Mouse (Mus musculus): ENCODE measurements around the gene Fpgs. TPM values are rescaled to one million over a fixed set of nuclear protein-coding genes. Genes with fewer than 3 reads are reported as not detected.

Fpgs gene
- polyA plus RNA-seq (2016; fragmentation: Nextera tagmentation; extraction: Ambion mirVana), result 25.9 and 29.5 TPM in 2 replicates

- no peak for DNase-seq (ENCODE audit: low spot score)
- H3K27ac ChIP-seq, result no peak within 1 kb of the TSS
- peaks cover 71% of the 10 kb centered on the region for H3K36me3 ChIP-seq
- H3K9me3 ChIP-seq, result no peaks in the 10 kb centered on the region
- 79% methylated on average over 2 of the region's 2 CpGs for WGBS
- H3K4me1 ChIP-seq (replicated peaks), result no peaks in the 10 kb centered on the region; the same call in 1 of the 2 replicates
- no peak within 1 kb of the TSS for H3K4me3 ChIP-seq
- no peaks in the 10 kb centered on the region for H3K27me3 ChIP-seq (ENCODE audit: insufficient read depth, poor library complexity, severe bottlenecking)
Measured at GRCm38 (mm10) chr2:32704021-32704421, at the start of gene Fpgs. Gene Fpgs (minus strand): TSS chr2:32704145.

DNA sequence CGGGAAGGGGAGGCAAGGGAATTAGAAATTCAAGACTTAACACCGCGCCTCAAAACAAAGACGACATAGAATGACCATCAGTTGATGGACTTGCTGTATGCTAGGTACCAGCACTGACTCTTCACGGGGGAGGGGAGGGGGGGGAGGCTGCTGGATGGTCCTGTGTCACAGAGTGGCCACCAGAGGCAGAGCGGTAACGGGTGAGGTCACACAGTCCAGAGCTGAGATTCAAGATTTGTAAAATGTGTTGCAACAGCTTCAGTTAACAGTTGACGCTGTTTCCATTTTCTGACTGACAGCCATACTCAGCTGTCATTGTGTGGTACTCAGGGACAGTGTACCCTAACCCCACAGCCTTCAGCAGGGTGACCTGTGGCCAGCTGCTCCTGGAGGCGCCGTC, 48.2 kb upstream of the Fpgs start:
- Histone ChIP-seq H3K36me3 (peaks cover 51% of the 10 kb centered on the region), H3K4me1 (replicated peaks) (peaks cover 40% of the 10 kb centered on the region), H3K27me3 (ENCODE audit: insufficient read depth, poor library complexity, severe bottlenecking) (peaks cover 21% of the 10 kb centered on the region; the same call in 1 of the 2 replicates), H3K9me3 (no peaks in the 10 kb centered on the region), H3K27ac (peak overlapping the region; percentile 83), H3K4me3 (peak overlapping the region; percentile 53)
- DNase-seq (ENCODE audit: low spot score), result no peak
- 66% methylated on average over 10 of the region's 10 CpGs for WGBS

- WGBS, result 17% methylated on average over 10 of the region's 10 CpGs
- H3K36me3 ChIP-seq, result peaks cover 56% of the 10 kb centered on the region
- peaks cover 21% of the 10 kb centered on the region; the same call in 1 of the 2 replicates for H3K27me3 ChIP-seq (ENCODE audit: insufficient read depth, poor library complexity, severe bottlenecking)
- no peaks in the 10 kb centered on the region for H3K9me3 ChIP-seq
- H3K27ac ChIP-seq, result peak overlapping the region; percentile 83
- peak overlapping the region; percentile 53 for H3K4me3 ChIP-seq
- peaks cover 37% of the 10 kb centered on the region for H3K4me1 ChIP-seq (replicated peaks)
- DNase-seq (ENCODE audit: low spot score), result no peak
Measured at GRCm38 (mm10) chr2:32751665-32752033, 47.7 kb upstream of the Fpgs start.

GRCm38 (mm10) chr2:32750887-32751664, 47.1 kb upstream of the Fpgs start:
- Histone ChIP-seq H3K4me3 (peak overlapping the region; percentile 53), H3K27ac (peak overlapping the region; percentile 83), H3K27me3 (ENCODE audit: insufficient read depth, poor library complexity, severe bottlenecking) (peaks cover 21% of the 10 kb centered on the region; the same call in 1 of the 2 replicates), H3K9me3 (no peaks in the 10 kb centered on the region), H3K4me1 (replicated peaks) (peaks cover 38% of the 10 kb centered on the region), H3K36me3 (peaks cover 62% of the 10 kb centered on the region)
- DNase-seq (ENCODE audit: low spot score), result peak; percentile 86
- 5% methylated on average over 31 of the region's 31 CpGs for WGBS

- Histone ChIP-seq H3K27ac (peak overlapping the region; percentile 83; the same call in 1 of the 2 replicates), H3K9me3 (no peaks in the 10 kb centered on the region), H3K4me1 (replicated peaks) (peaks cover 41% of the 10 kb centered on the region), H3K27me3 (ENCODE audit: insufficient read depth, poor library complexity, severe bottlenecking) (peaks cover 21% of the 10 kb centered on the region; the same call in 1 of the 2 replicates), H3K36me3 (peaks cover 70% of the 10 kb centered on the region), H3K4me3 (peak overlapping the region; percentile 53; the same call in 1 of the 2 replicates)
- DNase-seq (ENCODE audit: low spot score), result no peak
- WGBS, result 72% methylated on average over 7 of the region's 7 CpGs
Measured at GRCm38 (mm10) chr2:32750199-32750598, 46.3 kb upstream of the Fpgs start.

GRCm38 (mm10) chr2:32749082-32749481, 45.1 kb upstream of the Fpgs start:
- Histone ChIP-seq H3K27me3 (ENCODE audit: insufficient read depth, poor library complexity, severe bottlenecking) (peaks cover 12% of the 10 kb centered on the region; the same call in 1 of the 2 replicates), H3K27ac (0 out of 2 replicates have a peak overlapping the region, but pooled peaks have one; percentile 31), H3K4me1 (replicated peaks) (peaks cover 41% of the 10 kb centered on the region), H3K4me3 (no peak overlapping the region), H3K9me3 (no peaks in the 10 kb centered on the region), H3K36me3 (peaks cover 68% of the 10 kb centered on the region)
- 91% methylated on average over 16 of the region's 16 CpGs for WGBS
- DNase-seq (ENCODE audit: low spot score), result no peak

DNA sequence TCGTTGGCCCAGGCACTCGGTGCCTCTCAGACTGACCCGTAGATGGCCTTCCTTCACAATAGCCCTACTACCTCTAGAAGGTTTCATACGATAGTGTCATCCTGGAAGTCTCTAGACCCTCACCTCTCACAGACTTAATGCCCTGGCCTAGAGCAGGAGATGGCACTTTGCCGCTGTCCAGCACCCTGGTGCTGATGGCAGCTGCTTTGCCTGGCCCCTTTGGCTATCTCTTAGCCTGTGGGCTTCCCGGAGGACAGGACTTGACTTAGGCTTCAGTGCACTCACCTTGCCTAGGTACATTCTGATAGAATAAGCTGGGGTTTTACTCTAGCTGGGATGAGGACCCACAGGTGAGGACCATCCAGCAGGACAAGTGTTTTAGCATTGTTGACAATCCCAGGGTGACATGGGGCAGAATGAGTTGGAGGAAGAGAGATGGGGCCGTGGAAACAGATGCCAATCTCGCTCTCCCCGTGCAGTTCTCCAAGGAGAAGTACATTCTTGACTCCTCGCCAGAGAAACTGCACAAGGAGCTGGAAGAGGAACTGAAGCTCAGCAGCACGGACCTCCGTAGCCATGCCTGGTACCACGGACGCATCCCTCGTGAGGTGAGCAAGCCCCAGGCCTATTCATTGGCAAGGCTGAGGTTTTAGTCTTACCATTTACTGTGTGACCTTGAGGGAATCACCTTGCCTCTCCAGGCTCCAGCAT, 40.5 kb upstream of the Fpgs start:
- no peak for DNase-seq (ENCODE audit: low spot score)
- peaks cover 47% of the 10 kb centered on the region for H3K36me3 ChIP-seq
- no peak overlapping the region for H3K27ac ChIP-seq
- 82% methylated on average over 15 of the region's 15 CpGs for WGBS
- H3K4me3 ChIP-seq, result no peak overlapping the region
- peaks cover 44% of the 10 kb centered on the region for H3K27me3 ChIP-seq (ENCODE audit: insufficient read depth, poor library complexity, severe bottlenecking)
- H3K4me1 ChIP-seq (replicated peaks), result peaks cover 38% of the 10 kb centered on the region
- no peaks in the 10 kb centered on the region for H3K9me3 ChIP-seq

DNA sequence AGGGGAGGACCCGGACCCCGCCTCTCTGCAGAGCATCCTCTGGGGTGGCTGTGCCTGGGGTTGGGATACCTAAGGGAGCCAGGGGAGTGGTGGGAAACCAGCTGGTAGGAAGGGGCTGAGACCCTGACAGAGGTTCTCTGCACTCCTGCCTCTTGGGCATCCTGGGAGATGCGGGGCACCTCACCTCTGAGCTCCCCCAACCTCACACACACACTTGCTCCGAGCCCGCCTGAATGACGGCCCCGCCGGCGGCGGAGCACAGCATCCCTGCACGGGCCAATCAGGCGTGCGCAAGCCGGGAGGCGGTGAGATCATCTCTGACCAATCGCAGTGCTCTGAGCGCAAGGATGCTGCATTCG, 38.2 kb upstream of the Fpgs start:
- H3K36me3 ChIP-seq, result peaks cover 28% of the 10 kb centered on the region
- peaks cover 47% of the 10 kb centered on the region for H3K27me3 ChIP-seq (ENCODE audit: insufficient read depth, poor library complexity, severe bottlenecking)
- H3K4me1 ChIP-seq (replicated peaks), result peaks cover 33% of the 10 kb centered on the region
- no peaks in the 10 kb centered on the region for H3K9me3 ChIP-seq
- H3K4me3 ChIP-seq, result peak overlapping the region; percentile 73
- DNase-seq (ENCODE audit: low spot score), result peak; percentile 79
- WGBS, result 2% methylated on average over 18 of the region's 18 CpGs
- H3K27ac ChIP-seq, result peak overlapping the region; percentile 90

DNA sequence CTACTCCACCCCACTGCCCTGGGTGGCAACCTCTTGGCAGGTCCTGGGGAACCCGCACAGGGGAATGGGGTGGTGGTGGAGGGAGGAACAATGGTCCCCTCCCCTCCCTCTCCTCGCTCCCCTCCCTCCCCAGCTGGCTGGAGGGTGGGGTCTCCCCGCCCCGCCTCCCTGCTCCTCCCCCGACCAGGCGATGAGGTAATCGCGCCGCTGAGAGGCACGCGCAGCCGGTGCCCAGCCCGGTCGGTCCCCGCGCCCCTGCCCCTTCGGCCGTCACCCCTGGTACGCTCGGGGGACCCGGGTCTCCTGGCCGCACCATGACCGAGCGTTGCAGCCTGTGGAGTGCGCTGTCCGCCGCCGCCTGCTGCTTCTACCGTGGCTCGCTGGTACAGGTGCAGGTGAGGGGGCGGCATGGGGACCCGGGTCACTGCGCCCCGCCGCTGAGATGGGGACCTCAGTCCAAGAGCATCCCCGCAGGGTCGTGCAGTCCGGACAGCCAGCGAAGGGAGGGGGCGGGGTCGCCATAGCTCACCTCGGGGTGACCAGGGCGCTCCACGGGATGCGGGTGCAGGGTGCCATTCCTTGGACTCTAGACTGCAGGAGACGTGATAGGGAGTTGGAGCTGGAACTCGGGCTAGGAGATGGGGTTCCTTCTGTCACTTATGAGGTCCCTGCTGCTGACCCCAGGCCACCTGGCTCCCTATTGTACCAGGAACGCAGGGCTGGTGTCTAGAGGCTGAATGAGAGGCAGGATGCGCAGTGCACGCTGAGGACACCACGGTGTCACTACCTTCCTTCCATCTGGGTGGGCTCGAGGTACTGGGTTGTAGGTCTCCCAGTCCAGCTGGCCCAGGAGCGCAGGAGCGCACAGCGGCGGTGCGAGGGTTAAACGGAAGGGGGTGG, 37.6 kb upstream of the Fpgs start:
- DNase-seq (ENCODE audit: low spot score), result peak; percentile 66
- H3K27ac ChIP-seq, result peak overlapping the region; percentile 90
- 2% methylated on average over 57 of the region's 58 CpGs for WGBS
- H3K36me3 ChIP-seq, result peaks cover 22% of the 10 kb centered on the region
- peak overlapping the region; percentile 73 for H3K4me3 ChIP-seq
- H3K4me1 ChIP-seq (replicated peaks), result peaks cover 37% of the 10 kb centered on the region
- H3K27me3 ChIP-seq (ENCODE audit: insufficient read depth, poor library complexity, severe bottlenecking), result peaks cover 47% of the 10 kb centered on the region
- no peaks in the 10 kb centered on the region for H3K9me3 ChIP-seq

DNA sequence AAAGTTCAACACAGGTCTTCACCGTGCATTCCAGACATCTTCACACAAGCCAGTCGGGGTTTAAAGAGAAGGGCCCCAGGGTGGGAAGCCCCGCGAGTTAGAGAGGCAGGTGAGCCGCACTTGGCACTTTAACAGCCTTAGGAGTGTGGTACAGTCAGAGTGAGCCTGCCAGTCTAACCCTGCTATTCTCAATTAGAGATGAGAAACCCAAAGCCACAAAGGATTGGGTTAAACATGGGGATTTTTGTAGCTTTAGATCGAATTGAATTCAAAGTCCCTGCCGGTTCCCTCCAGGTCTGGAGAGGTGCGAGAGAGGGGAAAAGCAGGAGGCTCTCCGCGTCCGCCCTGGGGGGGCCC, 36.9 kb upstream of the Fpgs start, which contains the start of gene 6330409D20Rik:
TSS of gene 6330409D20Rik (minus strand) at position 101 of the 357 bp plus-strand sequence.
- Histone ChIP-seq H3K4me3 (peak within 1 kb of the TSS; percentile 73), H3K27me3 (ENCODE audit: insufficient read depth, poor library complexity, severe bottlenecking) (peaks cover 47% of the 10 kb centered on the region), H3K36me3 (peaks cover 15% of the 10 kb centered on the region), H3K4me1 (replicated peaks) (peaks cover 37% of the 10 kb centered on the region), H3K9me3 (no peaks in the 10 kb centered on the region), H3K27ac (peak within 1 kb of the TSS; percentile 90)
- 10% methylated on average over 11 of the region's 11 CpGs for WGBS
- no peak for DNase-seq (ENCODE audit: low spot score)

GRCm38 (mm10) chr2:32739311-32739710, 35.4 kb upstream of the Fpgs start:
- DNase-seq (ENCODE audit: low spot score), result no peak
- peaks cover 47% of the 10 kb centered on the region for H3K27me3 ChIP-seq (ENCODE audit: insufficient read depth, poor library complexity, severe bottlenecking)
- no peak overlapping the region for H3K4me3 ChIP-seq
- WGBS, result 80% methylated on average over 4 of the region's 4 CpGs
- no peaks in the 10 kb centered on the region for H3K9me3 ChIP-seq
- no peak overlapping the region for H3K27ac ChIP-seq
- H3K36me3 ChIP-seq, result no peaks in the 10 kb centered on the region
- H3K4me1 ChIP-seq (replicated peaks), result peaks cover 45% of the 10 kb centered on the region

- 59% methylated on average over 6 of the region's 6 CpGs for WGBS
- H3K9me3 ChIP-seq, result no peaks in the 10 kb centered on the region
- H3K36me3 ChIP-seq, result no peaks in the 10 kb centered on the region
- H3K27ac ChIP-seq, result peak overlapping the region; percentile 25; the same call in 1 of the 2 replicates
- H3K27me3 ChIP-seq (ENCODE audit: insufficient read depth, poor library complexity, severe bottlenecking), result peaks cover 29% of the 10 kb centered on the region
- peaks cover 39% of the 10 kb centered on the region for H3K4me1 ChIP-seq (replicated peaks)
- H3K4me3 ChIP-seq, result no peak overlapping the region
- no peak for DNase-seq (ENCODE audit: low spot score)
Measured at GRCm38 (mm10) chr2:32737008-32737407, 33.1 kb upstream of the Fpgs start.

Measured in hindbrain, embryonic 10.5 days (tissue).